ENCODE assay signal across 14 mouse cellular contexts in genomic region chr10:84711479-84711878, GRCm38 (mm10). TPM values are rescaled to one million over a fixed set of nuclear protein-coding genes. Genes with fewer than 3 reads are reported as not detected.
DNase-seq lines count a peak whose midpoint lies in the region; ATAC-seq lines count a peak whose summit lies in the region.
"Had no signal": no experiment of that assay in that cellular context is flagged by ENCODE, and none has a peak within 500 bp of the region (broad histone marks: within the 10 kb centered on the region; RNA-seq: fewer than 3 reads in every experiment).

No protein-coding gene starts in this region.

- peaks cover 12% of the 10 kb centered on the region for H3K27me3 ChIP-seq in forebrain, embryonic 13.5 days
- peaks cover 81% of the 10 kb centered on the region for H3K27me3 ChIP-seq in forebrain, embryonic 10.5 days (ENCODE audit: poor library complexity, severe bottlenecking)
- no peaks in the 10 kb centered on the region for H3K27me3 ChIP-seq in hindbrain, embryonic 16.5 days (replicated peaks; ENCODE audit: control insufficient read depth, insufficient read depth, low read length)
- no peaks in the 10 kb centered on the region for H3K27me3 ChIP-seq in neural tube, embryonic 11.5 days (ENCODE audit: control insufficient read depth, insufficient read depth, low read length)
- H3K27me3 ChIP-seq: heart, embryonic 12.5 days had no signal

- no peak overlapping the region for H3K4me3 ChIP-seq in forebrain, embryonic 13.5 days
- no peak overlapping the region for H3K4me3 ChIP-seq in forebrain, embryonic 10.5 days
- H3K4me3 ChIP-seq in hindbrain, embryonic 16.5 days (ENCODE audit: low read length) = no peak overlapping the region
- H3K4me3 ChIP-seq in neural tube, embryonic 11.5 days (ENCODE audit: low read depth, low read length) = no peak overlapping the region
- H3K4me3 ChIP-seq: gastrocnemius, adult 2 months; heart, embryonic 12.5 days had no signal

- H3K9me3 ChIP-seq in forebrain, embryonic 13.5 days (replicated peaks) = no peaks in the 10 kb centered on the region
- H3K9me3 ChIP-seq in forebrain, embryonic 10.5 days = no peaks in the 10 kb centered on the region
- H3K9me3 ChIP-seq in hindbrain, embryonic 16.5 days (ENCODE audit: control insufficient read depth, low read length) = no peaks in the 10 kb centered on the region
- no peaks in the 10 kb centered on the region for H3K9me3 ChIP-seq in neural tube, embryonic 11.5 days (ENCODE audit: control insufficient read depth, low read length)
- H3K9me3 ChIP-seq: heart, embryonic 12.5 days had no signal

- peak overlapping the region; percentile 30; the same call in 1 of the 2 replicates for H3K9ac ChIP-seq in forebrain, embryonic 13.5 days
- H3K9ac ChIP-seq in hindbrain, embryonic 16.5 days (ENCODE audit: low read depth, low read length) = no peak overlapping the region
- peak overlapping the region; percentile 41 for H3K9ac ChIP-seq in neural tube, embryonic 11.5 days (ENCODE audit: low read length)
- H3K9ac ChIP-seq: heart, embryonic 12.5 days; liver, embryonic 14.5 days had no signal

- peaks cover 25% of the 10 kb centered on the region for H3K36me3 ChIP-seq in forebrain, embryonic 13.5 days (ENCODE audit: poor library complexity, severe bottlenecking)
- H3K36me3 ChIP-seq in forebrain, embryonic 10.5 days (replicated peaks) = peaks cover 39% of the 10 kb centered on the region
- H3K36me3 ChIP-seq in hindbrain, embryonic 16.5 days (ENCODE audit: control insufficient read depth, insufficient read depth, low read length) = 0 out of 2 replicates have a peak, but pooled peaks cover 5% of the 10 kb centered on the region
- H3K36me3 ChIP-seq in neural tube, embryonic 11.5 days (ENCODE audit: control insufficient read depth, insufficient read depth, low read length) = no peaks in the 10 kb centered on the region; the same call in 1 of the 2 replicates

- peak overlapping the region; percentile 51; the same call in 1 of the 2 replicates for H3K27ac ChIP-seq in forebrain, embryonic 13.5 days
- no peak overlapping the region for H3K27ac ChIP-seq in forebrain, embryonic 10.5 days
- H3K27ac ChIP-seq in hindbrain, embryonic 16.5 days (ENCODE audit: low read depth, low read length) = no peak overlapping the region
- peak overlapping the region; percentile 82 for H3K27ac ChIP-seq in neural tube, embryonic 11.5 days (ENCODE audit: low read depth, low read length)
- H3K27ac ChIP-seq: gastrocnemius, adult 2 months; liver, embryonic 14.5 days had no signal

- peaks cover 60% of the 10 kb centered on the region for H3K4me1 ChIP-seq in forebrain, embryonic 13.5 days
- H3K4me1 ChIP-seq in forebrain, embryonic 10.5 days = peaks cover 57% of the 10 kb centered on the region
- peaks cover 13% of the 10 kb centered on the region for H3K4me1 ChIP-seq in hindbrain, embryonic 16.5 days (ENCODE audit: control insufficient read depth, insufficient read depth, low read depth, low read length)
- peaks cover 37% of the 10 kb centered on the region for H3K4me1 ChIP-seq in neural tube, embryonic 11.5 days (ENCODE audit: control insufficient read depth, insufficient read depth, low read length)

- 73% methylated on average over 8 of the region's 8 CpGs for WGBS in forebrain, embryonic 13.5 days
- 68% methylated on average over 8 of the region's 8 CpGs for WGBS in forebrain, embryonic 10.5 days
- 33% methylated on average over 8 of the region's 8 CpGs for WGBS in hindbrain, embryonic 16.5 days
- WGBS in neural tube, embryonic 11.5 days = 45% methylated on average over 8 of the region's 8 CpGs

- no peak for DNase-seq in forebrain, embryonic 10.5 days (ENCODE audit: extremely low spot score, low spot score)
- peak; percentile 51 for DNase-seq in embryo, embryonic 9.5 days (ENCODE audit: extremely low spot score)
- peak; percentile 57 for DNase-seq in neural tube, embryonic 11.5 days (ENCODE audit: low spot score)
- no peak for DNase-seq in thymus, adult 18-20 months
- DNase-seq in yolk sac, embryonic 10.5 days (ENCODE audit: low spot score) = no peak
- DNase-seq: cerebellum, postnatal 10 days; gastrocnemius, adult 2 months had no signal

- ATAC-seq in forebrain, embryonic 13.5 days = no peak
- ATAC-seq in hindbrain, embryonic 16.5 days = peak; percentile 12; the same call in 1 of the 2 replicates
- ATAC-seq in neural tube, embryonic 11.5 days (ENCODE audit: insufficient read depth, low FRiP score, low TSS enrichment) = peak; percentile 28; the same call in 1 of the 2 replicates
- no peak for ATAC-seq in cerebellum, adult (ENCODE audit: insufficient number of reproducible peaks, low FRiP score, low TSS enrichment)

- H3K4me2 ChIP-seq in forebrain, embryonic 13.5 days = no peak overlapping the region
- no peak overlapping the region for H3K4me2 ChIP-seq in hindbrain, embryonic 16.5 days (ENCODE audit: low read length)
- H3K4me2 ChIP-seq in neural tube, embryonic 11.5 days (ENCODE audit: low read depth) = peak overlapping the region; percentile 21; the same call in 1 of the 2 replicates
- H3K4me2 ChIP-seq: heart, embryonic 12.5 days had no signal

RNA-seq across cellular contexts. Expression of gene Rfx4, which starts 44.4 kb away (rescaled TPM):
- polyA plus RNA-seq in forebrain, embryonic 13.5 days (2015; fragmentation: Nextera tagmentation; extraction: Ambion mirVana) = 11.8 and 15.6 TPM in 2 replicates
- 24.8 and 26.1 TPM in 2 replicates for polyA plus RNA-seq in forebrain, embryonic 10.5 days (2016; fragmentation: Nextera tagmentation; extraction: Ambion mirVana)
- 16.1 and 22.1 TPM in 2 replicates for polyA plus RNA-seq in hindbrain, embryonic 16.5 days (2015; fragmentation: Nextera tagmentation; extraction: Ambion mirVana)
- polyA plus RNA-seq in neural tube, embryonic 11.5 days (2014; fragmentation: Nextera tagmentation; extraction: Ambion mirVana) = 56.3 and 62.9 TPM in 2 replicates
- polyA plus RNA-seq: intestine, embryonic 14.5 days; liver, embryonic 14.5 days; spleen, adult 2 months had no signal

Comparison
In these comparisons a context has a peak if more than half of its experiments do, and no peak if none do; other contexts are left out.
1. H3K27ac ChIP-seq: peak in forebrain, embryonic 13.5 days (single experiment) and neural tube, embryonic 11.5 days (single experiment); none in forebrain, embryonic 10.5 days (single experiment) and hindbrain, embryonic 16.5 days (single experiment).
2. ATAC-seq: peak in hindbrain, embryonic 16.5 days (single experiment) and neural tube, embryonic 11.5 days (single experiment); none in forebrain, embryonic 13.5 days (single experiment) and cerebellum, adult (single experiment).
3. DNase-seq: peak in embryo, embryonic 9.5 days (single experiment) and neural tube, embryonic 11.5 days (single experiment); none in forebrain, embryonic 10.5 days (single experiment), thymus, adult 18-20 months (0 of 2) and yolk sac, embryonic 10.5 days (single experiment).